Mouse (Mus musculus) kidney, embryonic 16.5 days (tissue): Measurements from ENCODE around the gene Jazf1. TPM values are rescaled to one million over a fixed set of nuclear protein-coding genes. Genes with fewer than 3 reads are reported as not detected.

Experiments
- ATAC-seq: fragments of 200-750 bp; cut with Nextera tagmentation; 2 replicates; pipeline ENCODE4 v1.8.0; 2017; ENCODE audit warnings: moderate TSS enrichment; ENCODE audit not compliant: low FRiP score, low TSS enrichment
- H3K27ac ChIP-seq: fragments of 300-500 bp; sonication (generic); 2 replicates; pipeline ENCODE4 v1.5.1; 2014; ENCODE audit warnings: low read length
- H3K27me3 ChIP-seq: fragments of 300-500 bp; sonication (generic); 2 replicates; pipeline ENCODE4 v1.6.1; 2014; ENCODE audit warnings: low read length, control low read depth, mixed read lengths; ENCODE audit not compliant: insufficient read depth
- H3K36me3 ChIP-seq: fragments of 300-500 bp; sonication (generic); 2 replicates; pipeline ENCODE4 v1.6.1; 2014; ENCODE audit warnings: low read length, control low read depth, mixed read lengths; ENCODE audit not compliant: insufficient read depth
- H3K4me1 ChIP-seq: fragments of 300-500 bp; sonication (generic); 2 replicates; pipeline ENCODE4 v1.6.1; 2014; ENCODE audit warnings: low read length, control low read depth, mixed read lengths; ENCODE audit not compliant: insufficient read depth
- H3K4me2 ChIP-seq: fragments of 300-500 bp; sonication (generic); replicated peaks from 2 replicates; pipeline ENCODE4 v1.6.1; 2014; ENCODE audit warnings: low read depth, low read length
- H3K4me3 ChIP-seq: fragments of 300-500 bp; sonication (generic); 2 replicates; pipeline ENCODE4 v1.5.1; 2014; ENCODE audit warnings: mild to moderate bottlenecking, low read length
- H3K9ac ChIP-seq: fragments of 300-500 bp; sonication (generic); replicated peaks from 2 replicates; pipeline ENCODE4 v1.6.1; 2014; ENCODE audit warnings: low read length
- H3K9me3 ChIP-seq: fragments of 300-500 bp; sonication (generic); 2 replicates; pipeline ENCODE4 v1.6.1; 2016; ENCODE audit warnings: low read length, control low read depth
- WGBS: fragments of 180-500 bp; shearing (Covaris S2); extraction: QIAGEN DNeasy Blood & Tissue Kit; methylation state at CpG from one replicate; pipeline ENCODE4 v1.1.7; 2014; 5-methylcytosine and 5-hydroxymethylcytosine counted together
- polyA plus RNA-seq: library from polyadenylated mRNA; unstranded; fragments of >200 nt; fragmentation: Nextera tagmentation; extraction: Ambion mirVana; gene quantifications from 2 replicates; pipeline ENCODE4 v1.2.1, GENCODE M21; 2015

The Jazf1 gene
- polyA plus RNA-seq, 1 experiment from 2014 or later, result 3.3 TPM

DNA sequence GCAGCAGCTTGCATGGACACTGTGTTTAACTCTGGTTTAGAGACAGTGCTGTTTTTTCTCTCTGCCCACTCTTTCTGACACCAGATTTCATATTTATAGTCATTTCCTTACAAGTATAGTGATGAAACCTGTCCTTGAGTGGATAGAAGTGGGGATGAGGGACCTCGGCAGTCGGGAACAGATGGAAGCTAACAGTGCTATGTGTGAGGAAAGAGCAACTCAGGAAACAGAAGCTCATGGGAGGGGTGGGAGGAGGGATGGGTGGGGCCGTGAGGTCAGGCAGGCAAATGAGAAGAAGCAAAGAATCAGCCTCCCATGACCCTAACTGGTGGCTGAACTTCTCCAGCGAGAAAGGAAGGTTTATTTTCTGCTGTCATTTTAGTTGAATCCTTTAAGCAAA is 191.3 kb downstream of the Jazf1 start:
- 15% methylated on average over 4 of the region's 4 CpGs for WGBS

DNA sequence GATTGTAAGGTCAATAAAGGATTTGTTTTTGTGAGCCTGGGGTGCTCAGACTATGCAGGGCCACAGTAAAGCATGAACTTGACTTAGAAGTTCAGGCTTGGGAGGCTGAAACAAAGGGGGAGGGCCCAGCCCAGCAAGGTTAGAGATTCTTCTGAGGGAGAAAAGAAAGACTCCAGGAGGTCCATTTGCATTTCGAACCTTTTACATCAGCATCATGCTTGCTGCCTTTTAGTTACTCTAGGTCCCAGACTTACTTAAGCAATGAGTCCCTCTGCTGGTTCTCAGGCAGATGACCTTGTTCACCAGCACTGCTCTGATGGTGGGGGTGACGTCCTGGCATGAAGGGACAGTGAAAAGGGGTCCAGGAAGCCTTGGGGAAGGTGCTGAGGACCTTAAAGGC is 197.1 kb downstream of the Jazf1 start:
- Histone ChIP-seq H3K27me3 (no peaks in the 10 kb centered on the region), H3K27ac (no peak overlapping the region), H3K4me1 (no peaks in the 10 kb centered on the region), H3K9ac (no peak overlapping the region), H3K9me3 (no peaks in the 10 kb centered on the region), H3K36me3 (no peaks in the 10 kb centered on the region), H3K4me3 (no peak overlapping the region), H3K4me2 (no peak overlapping the region)
- WGBS, result 22% methylated on average over 2 of the region's 2 CpGs
- ATAC-seq, result no peak

More for the DNA sequence above, 191.3 kb downstream of the Jazf1 start:
- Histone ChIP-seq H3K27me3 (no peaks in the 10 kb centered on the region; the same call in 1 of the 2 replicates), H3K27ac (no peak overlapping the region), H3K9me3 (peaks cover 6% of the 10 kb centered on the region), H3K9ac (no peak overlapping the region), H3K4me2 (no peak overlapping the region), H3K4me1 (no peaks in the 10 kb centered on the region), H3K4me3 (no peak overlapping the region), H3K36me3 (no peaks in the 10 kb centered on the region)
- no peak for ATAC-seq

DNA sequence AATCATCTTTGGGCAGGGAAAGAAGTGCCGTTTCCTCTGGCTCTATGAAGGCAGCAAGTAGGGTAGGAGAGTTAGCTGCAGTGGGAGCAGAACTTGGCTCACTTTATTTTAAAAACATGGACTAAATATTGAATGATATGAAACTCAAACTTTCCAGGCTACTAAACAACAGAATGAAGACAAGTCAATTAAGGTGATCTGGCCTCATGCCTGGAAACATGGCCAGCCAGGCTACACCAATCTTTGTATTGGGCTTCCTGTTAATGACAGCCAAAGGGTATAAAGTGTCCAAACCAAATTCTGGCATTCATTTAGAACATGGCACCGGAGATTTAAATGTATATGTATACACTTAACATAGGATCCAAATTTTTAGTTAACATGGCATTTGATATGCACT is 199.2 kb downstream of the Jazf1 start:
- no peak for ATAC-seq
- H3K36me3 ChIP-seq, result no peaks in the 10 kb centered on the region
- 91% methylated on average over 2 of the region's 2 CpGs for WGBS
- H3K9ac ChIP-seq, result no peak overlapping the region
- no peaks in the 10 kb centered on the region for H3K27me3 ChIP-seq
- no peak overlapping the region for H3K4me3 ChIP-seq
- peaks cover 4% of the 10 kb centered on the region; the same call in 1 of the 2 replicates for H3K4me1 ChIP-seq
- no peak overlapping the region for H3K4me2 ChIP-seq
- H3K27ac ChIP-seq, result no peak overlapping the region
- H3K9me3 ChIP-seq, result no peaks in the 10 kb centered on the region

DNA sequence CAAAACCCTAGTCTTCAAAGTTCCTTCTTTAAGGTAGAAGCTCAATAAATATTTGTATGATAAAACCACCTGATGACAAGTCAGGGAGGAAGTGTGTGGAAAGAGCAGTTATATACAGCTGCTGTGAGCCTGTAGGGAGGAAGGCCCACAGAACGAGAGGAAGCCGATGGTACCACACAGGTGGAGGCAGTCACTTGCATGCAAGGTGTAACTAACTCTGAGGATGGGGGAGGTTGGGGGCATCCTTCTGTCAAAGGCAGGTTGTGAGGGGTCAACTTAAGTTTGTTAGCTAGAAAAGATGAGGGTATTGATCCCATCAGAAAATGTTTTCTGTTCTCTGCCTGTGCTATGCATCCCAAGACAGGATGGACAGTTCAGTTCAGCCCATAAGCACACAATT is 200.1 kb downstream of the Jazf1 start:
- Histone ChIP-seq H3K9ac (no peak overlapping the region), H3K9me3 (no peaks in the 10 kb centered on the region), H3K4me1 (peaks cover 4% of the 10 kb centered on the region; the same call in 1 of the 2 replicates), H3K27me3 (no peaks in the 10 kb centered on the region), H3K4me2 (no peak overlapping the region), H3K4me3 (no peak overlapping the region), H3K36me3 (no peaks in the 10 kb centered on the region), H3K27ac (no peak overlapping the region)
- 80% methylated on average over 2 of the region's 2 CpGs for WGBS
- no peak for ATAC-seq

DNA sequence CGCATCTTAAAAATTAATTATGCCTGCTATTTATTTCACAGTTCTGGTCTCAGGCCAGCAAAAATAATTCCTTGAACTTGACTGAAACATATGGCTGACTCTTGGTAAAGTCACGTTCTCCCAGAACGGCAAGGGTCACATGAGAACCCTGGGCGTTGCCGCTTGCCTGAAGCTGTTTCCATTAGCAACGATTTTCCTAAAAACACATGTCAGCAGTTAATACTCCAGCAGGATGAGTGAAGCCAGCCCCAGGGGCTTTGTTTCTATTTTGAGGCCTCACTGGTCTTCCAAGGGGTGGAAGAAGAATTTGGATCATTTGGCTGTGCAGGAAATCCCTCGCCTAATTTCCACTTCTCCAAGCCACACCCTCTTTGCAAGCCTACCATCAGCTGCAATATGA is 206.5 kb downstream of the Jazf1 start:
- Histone ChIP-seq H3K27ac (no peak overlapping the region), H3K9me3 (no peaks in the 10 kb centered on the region), H3K4me1 (peaks cover 24% of the 10 kb centered on the region; the same call in 1 of the 2 replicates), H3K27me3 (no peaks in the 10 kb centered on the region), H3K4me2 (no peak overlapping the region), H3K9ac (no peak overlapping the region), H3K4me3 (no peak overlapping the region), H3K36me3 (no peaks in the 10 kb centered on the region)
- peak; percentile 57; the same call in 1 of the 2 replicates for ATAC-seq
- WGBS, result 28% methylated on average over 7 of the region's 7 CpGs

DNA sequence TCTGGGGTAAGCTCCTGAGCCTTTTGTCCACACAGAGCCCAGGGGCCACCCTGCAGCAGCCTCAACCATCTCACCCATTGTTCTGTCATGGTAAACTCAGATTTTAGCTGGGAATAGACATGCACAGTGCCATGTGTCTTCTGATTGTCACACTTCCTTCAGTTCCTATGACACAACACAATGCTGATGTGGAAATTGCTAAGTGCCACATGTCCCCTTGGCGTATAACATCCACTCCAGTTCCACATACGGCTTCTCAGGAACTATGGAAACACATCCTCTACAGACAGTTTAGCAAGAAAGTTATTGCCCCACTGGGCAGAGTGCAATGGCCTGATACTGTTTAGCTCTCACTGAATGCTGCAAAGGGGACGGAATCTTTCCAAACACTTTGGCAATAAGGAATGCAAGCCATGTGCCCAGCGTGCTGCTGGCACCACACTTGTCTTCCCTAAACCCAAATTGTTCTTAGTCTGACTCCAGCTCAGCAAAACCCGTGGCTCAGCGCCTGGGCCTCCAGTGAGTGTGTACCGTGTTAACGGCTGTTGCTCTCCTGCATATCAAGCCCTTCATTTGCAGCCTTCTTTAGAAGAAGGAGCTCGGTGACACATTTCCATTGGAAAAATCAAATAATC is 207.1 kb downstream of the Jazf1 start:
- Histone ChIP-seq H3K9ac (no peak overlapping the region), H3K36me3 (no peaks in the 10 kb centered on the region), H3K27me3 (no peaks in the 10 kb centered on the region), H3K27ac (no peak overlapping the region), H3K4me2 (no peak overlapping the region), H3K4me3 (no peak overlapping the region), H3K4me1 (peaks cover 24% of the 10 kb centered on the region; the same call in 1 of the 2 replicates), H3K9me3 (no peaks in the 10 kb centered on the region)
- ATAC-seq, result no peak
- WGBS, result 57% methylated on average over 9 of the region's 9 CpGs

DNA sequence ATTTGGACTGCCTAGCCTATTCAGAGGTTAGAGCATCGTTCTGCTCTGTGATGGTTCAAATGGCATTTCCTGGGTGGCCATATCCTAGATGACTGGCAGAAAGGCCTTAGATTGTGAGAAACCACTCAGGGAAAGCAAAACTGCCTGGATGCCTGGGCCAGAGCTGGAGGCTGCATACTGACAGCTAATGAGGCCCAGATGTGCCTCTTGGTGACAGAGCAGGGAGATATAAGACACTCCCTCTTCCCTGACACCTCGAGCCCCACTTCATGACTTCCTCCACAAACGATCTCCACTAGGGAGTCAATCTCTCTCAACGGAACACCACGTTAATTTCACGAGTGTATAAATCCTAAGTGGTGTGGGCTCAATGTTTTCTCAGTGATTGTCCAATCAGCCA is 207.7 kb downstream of the Jazf1 start:
- Histone ChIP-seq H3K4me1 (peaks cover 24% of the 10 kb centered on the region; the same call in 1 of the 2 replicates), H3K9ac (no peak overlapping the region), H3K27me3 (no peaks in the 10 kb centered on the region), H3K36me3 (no peaks in the 10 kb centered on the region), H3K4me2 (no peak overlapping the region), H3K27ac (no peak overlapping the region), H3K4me3 (no peak overlapping the region), H3K9me3 (no peaks in the 10 kb centered on the region)
- 27% methylated on average over 6 of the region's 6 CpGs for WGBS
- no peak for ATAC-seq

DNA sequence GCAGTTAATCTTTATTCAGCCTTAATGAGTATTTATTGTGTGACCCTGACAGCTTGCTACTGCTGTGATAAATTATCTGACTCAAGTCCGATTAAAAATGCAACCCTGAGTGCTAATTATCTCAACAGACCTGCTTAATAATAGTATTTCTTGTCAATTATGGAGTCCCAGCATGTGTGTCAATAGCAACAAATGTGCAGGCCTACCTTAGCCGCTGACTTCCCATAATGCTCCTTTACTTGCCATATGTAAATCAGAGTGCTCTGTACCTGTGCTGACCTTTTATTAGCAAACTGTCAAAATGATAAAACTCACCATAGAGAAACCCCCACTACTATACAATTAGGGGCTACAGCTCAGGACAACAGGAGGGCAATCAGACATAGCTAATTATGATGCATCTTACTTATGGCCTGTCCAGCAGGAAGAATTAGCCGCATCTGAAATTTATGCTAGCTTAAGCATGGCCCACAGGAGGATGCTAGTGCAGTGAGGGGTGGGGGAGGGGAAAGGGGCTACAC is 209.5 kb downstream of the Jazf1 start:
- 55% methylated on average over 3 of the region's 3 CpGs for WGBS
- Histone ChIP-seq H3K9ac (no peak overlapping the region), H3K4me1 (peaks cover 20% of the 10 kb centered on the region; the same call in 1 of the 2 replicates), H3K36me3 (no peaks in the 10 kb centered on the region), H3K4me2 (no peak overlapping the region), H3K9me3 (no peaks in the 10 kb centered on the region), H3K27me3 (0 out of 2 replicates have a peak, but pooled peaks cover 3% of the 10 kb centered on the region), H3K27ac (no peak overlapping the region), H3K4me3 (no peak overlapping the region)
- no peak for ATAC-seq

DNA sequence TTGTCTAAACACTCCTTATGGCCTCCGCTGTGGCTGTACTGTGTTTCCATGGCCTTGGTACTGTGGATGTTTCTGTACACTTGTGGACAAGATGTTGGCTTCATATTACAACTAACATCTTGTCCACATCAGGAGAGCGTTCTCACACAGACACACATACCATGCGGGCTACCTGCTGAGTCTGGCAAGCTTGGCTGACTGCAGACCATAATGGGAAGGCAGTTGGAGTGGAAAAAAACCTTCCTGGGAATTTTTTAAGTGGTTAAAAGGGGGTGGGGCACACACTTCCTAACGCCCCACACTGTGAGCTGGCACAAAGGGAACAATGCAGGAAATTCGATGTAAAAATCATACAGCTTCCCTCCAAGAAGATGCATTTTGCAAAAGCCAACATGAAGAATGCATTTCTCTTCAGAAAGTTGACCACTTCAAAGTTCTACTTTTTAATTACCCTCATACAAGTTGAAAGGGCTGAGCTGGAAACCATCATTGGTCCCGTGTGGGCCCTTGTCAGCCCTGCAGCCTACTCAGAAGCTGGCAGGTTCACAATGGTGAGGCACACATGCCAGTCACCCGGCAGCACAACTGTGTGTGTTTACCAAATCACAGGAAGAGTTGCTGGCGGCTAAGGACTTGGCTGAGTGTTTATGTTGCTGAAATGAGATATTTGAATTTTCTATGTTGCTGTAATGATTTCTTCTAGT is 215.9 kb downstream of the Jazf1 start:
- no peak for ATAC-seq
- H3K36me3 ChIP-seq, result no peaks in the 10 kb centered on the region
- no peak overlapping the region for H3K4me3 ChIP-seq
- peaks cover 17% of the 10 kb centered on the region for H3K4me1 ChIP-seq
- no peaks in the 10 kb centered on the region for H3K9me3 ChIP-seq
- 0 out of 2 replicates have a peak, but pooled peaks cover 3% of the 10 kb centered on the region for H3K27me3 ChIP-seq
- WGBS, result 56% methylated on average over 8 of the region's 8 CpGs
- H3K9ac ChIP-seq, result no peak overlapping the region
- no peak overlapping the region for H3K27ac ChIP-seq
- no peak overlapping the region for H3K4me2 ChIP-seq

DNA sequence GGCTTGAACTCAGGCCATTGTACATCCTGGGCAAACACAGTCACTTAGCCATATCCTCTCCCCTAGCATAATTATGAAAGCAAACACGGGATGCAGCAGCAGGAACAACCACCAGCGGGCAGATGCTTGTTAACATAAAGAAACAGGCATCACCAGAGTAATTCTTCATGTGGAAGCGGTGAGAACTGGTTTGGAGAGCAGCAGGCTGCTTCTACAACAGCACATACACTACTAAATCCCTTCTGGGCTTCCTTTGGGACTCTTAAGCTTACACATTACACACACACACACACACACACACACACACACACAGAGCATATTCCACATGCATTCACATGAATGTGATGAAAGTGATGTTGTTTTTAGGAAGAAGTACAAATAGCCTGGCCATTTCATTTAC is 216.5 kb downstream of the Jazf1 start:
- Histone ChIP-seq H3K4me3 (no peak overlapping the region), H3K27ac (no peak overlapping the region), H3K27me3 (0 out of 2 replicates have a peak, but pooled peaks cover 3% of the 10 kb centered on the region), H3K36me3 (no peaks in the 10 kb centered on the region), H3K4me1 (peaks cover 17% of the 10 kb centered on the region), H3K9ac (no peak overlapping the region), H3K9me3 (no peaks in the 10 kb centered on the region), H3K4me2 (no peak overlapping the region)
- no peak for ATAC-seq
- WGBS, result 72% methylated on average over 3 of the region's 3 CpGs
